Mouse (Mus musculus): ENCODE data around the gene Kmt2d.

The Kmt2d gene

GRCm38 (mm10) chr15:98802926-98803325 is 68.1 kb downstream of the Kmt2d start:
- no peak for DNase-seq (ENCODE audit: extremely low spot score, low spot score)

- peak; percentile 97 for DNase-seq (ENCODE audit: extremely low spot score, low spot score)
Measured at GRCm38 (mm10) chr15:98799396-98799795, 71.6 kb downstream of the Kmt2d start.

GRCm38 (mm10) chr15:98798903-98799302 is 72.1 kb downstream of the Kmt2d start:
- no peak for DNase-seq (ENCODE audit: extremely low spot score, low spot score)

- DNase-seq (ENCODE audit: extremely low spot score, low spot score), result peak; percentile 84
Measured at GRCm38 (mm10) chr15:98797835-98798492, 73.0 kb downstream of the Kmt2d start.

- peak; percentile 35 for DNase-seq (ENCODE audit: extremely low spot score, low spot score)
Measured at GRCm38 (mm10) chr15:98796803-98797595, 74.0 kb downstream of the Kmt2d start.

DNA sequence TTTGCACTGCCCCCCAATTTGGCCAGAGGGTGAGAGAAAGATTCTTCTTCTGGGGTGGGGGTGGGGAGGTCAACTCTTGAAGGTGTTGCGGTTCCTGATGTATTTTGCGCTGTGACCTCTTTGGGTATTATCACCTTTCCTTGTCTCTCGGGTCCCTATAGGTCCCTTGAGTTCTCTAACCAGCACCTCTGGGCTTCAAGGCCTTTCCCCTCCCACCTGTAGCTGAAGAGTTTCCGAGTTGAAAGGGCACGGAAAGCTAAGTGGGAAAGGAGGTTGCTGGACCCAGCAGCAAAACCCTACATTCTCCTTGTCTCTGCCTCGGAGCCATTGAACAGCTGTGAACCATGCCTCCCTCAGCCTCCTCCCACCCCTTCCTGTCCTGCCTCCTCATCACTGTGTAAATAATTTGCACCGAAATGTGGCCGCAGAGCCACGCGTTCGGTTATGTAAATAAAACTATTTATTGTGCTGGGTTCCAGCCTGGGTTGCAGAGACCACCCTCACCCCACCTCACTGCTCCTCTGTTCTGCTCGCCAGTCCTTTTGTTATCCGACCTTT is 77.8 kb downstream of the Kmt2d start:
- DNase-seq (ENCODE audit: extremely low spot score, low spot score), result no peak

- no peak for DNase-seq (ENCODE audit: extremely low spot score, low spot score)
Measured at GRCm38 (mm10) chr15:98792233-98793020, 78.6 kb downstream of the Kmt2d start.

GRCm38 (mm10) chr15:98791771-98792170 is 79.2 kb downstream of the Kmt2d start:
- peak; percentile 50 for DNase-seq (ENCODE audit: extremely low spot score, low spot score)

DNA sequence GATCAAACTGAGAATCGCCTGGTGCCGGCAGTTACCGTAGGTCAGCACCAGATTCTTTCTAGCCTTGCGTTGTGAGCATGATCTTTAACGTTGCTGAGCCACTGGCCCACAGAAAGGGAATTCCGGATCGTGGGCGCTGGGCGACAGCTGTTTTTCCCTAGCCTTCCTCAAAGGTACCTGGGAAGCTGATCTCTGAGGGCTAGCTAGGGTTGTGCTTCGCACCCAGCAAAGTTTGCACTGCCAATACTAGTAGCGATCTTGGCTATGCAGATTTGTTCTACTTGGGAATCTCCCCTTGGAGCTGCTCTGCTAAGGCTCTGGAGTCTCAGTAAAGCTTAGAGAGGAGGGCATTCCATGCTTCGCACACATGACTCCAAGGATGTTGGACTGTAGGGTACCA is 79.8 kb downstream of the Kmt2d start:
- peak; percentile 55 for DNase-seq (ENCODE audit: extremely low spot score, low spot score)

GRCm38 (mm10) chr15:98790761-98791160 is 80.2 kb downstream of the Kmt2d start:
- no peak for DNase-seq (ENCODE audit: extremely low spot score, low spot score)

DNA sequence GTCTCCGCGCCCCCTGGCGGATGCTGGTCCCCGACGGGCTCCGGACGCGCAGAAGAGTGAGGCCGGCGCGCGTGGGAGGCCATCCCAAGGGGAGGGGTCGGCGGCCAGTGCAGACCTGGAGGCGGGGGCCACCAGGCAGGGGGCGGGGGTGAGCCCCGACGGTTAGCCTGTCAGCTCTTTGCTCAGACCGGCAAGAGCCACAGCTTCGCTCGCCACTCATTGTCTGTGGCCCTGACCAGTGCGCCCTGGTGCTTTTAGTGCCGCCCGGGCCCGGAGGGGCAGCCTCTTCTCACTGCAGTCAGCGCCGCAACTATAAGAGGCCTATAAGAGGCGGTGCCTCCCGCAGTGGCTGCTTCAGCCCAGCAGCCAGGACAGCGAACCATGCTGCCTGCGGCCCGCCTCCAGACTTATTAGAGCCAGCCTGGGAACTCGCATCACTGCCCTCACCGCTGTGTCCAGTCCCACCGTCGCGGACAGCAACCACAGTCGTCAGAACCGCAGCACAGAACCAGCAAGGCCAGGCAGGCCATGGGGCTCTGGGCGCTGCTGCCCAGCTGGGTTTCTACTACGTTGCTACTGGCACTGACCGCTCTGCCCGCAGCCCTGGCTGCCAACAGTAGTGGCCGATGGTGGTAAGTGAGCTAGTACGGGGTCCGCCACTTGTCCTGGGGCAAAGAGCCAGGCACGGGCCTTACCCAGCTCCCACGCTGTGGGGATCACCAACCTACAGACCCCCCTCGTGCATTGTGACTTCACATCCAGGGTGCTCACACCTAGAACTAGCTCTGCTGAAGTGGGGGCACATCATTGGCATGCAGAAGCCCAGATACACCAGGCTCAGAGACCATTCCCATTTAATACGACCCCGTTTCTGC is 81.1 kb downstream of the Kmt2d start, which contains the start of gene Wnt1:
Gene Wnt1 (plus strand): TSS at position 197 of the 875 bp plus-strand sequence.
- peak; percentile 78 for DNase-seq (ENCODE audit: extremely low spot score, low spot score)

GRCm38 (mm10) chr15:98788972-98789660 is 81.9 kb downstream of the Kmt2d start:
- DNase-seq (ENCODE audit: extremely low spot score, low spot score), result no peak

GRCm38 (mm10) chr15:98787930-98788329 is 83.1 kb downstream of the Kmt2d start:
- peak; percentile 19 for DNase-seq (ENCODE audit: extremely low spot score, low spot score)

DNA sequence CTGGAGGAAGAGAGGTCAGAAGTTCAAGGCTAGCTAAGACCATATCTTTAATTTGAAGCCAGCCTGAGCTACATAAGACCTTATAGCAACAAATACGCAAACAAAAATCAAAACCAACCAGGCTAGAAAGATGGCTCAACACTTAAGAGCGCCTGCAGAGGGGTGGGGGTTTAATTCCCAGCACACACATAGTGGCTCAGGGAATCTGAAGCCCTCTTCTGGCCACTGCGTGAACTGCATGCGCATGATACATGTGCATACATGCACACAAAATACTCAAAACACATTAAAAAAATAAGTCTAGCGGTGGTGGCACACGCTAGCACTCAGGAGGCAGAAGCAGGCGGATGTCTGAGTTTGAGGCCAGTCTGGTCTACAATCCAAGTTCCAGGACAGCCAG is 85.3 kb downstream of the Kmt2d start:
- DNase-seq (ENCODE audit: extremely low spot score, low spot score), result peak; percentile 42

Measured in neural tube, embryonic 10.5 days (tissue).